Mouse (Mus musculus) limb, embryonic 11.5 days (tissue): Measurements from ENCODE around the gene Myrf. TPM values are rescaled to one million over a fixed set of nuclear protein-coding genes. Genes with fewer than 3 reads are reported as not detected.

ENCODE experiments used
- ATAC-seq: fragments of 200-750 bp; cut with Nextera tagmentation; 2 replicates; pipeline ENCODE4 v1.8.0; 2017; ENCODE audit warnings: low read depth; ENCODE audit not compliant: insufficient number of reproducible peaks, low FRiP score, low TSS enrichment
- DNase-seq: peaks from one replicate; pipeline ENCODE4 v3.0.0-alpha.2; 2015; ENCODE audit warnings: low spot score
- H3K27ac ChIP-seq: fragments of 300-500 bp; sonication (generic); replicated peaks from 2 replicates; pipeline ENCODE4 v1.5.1; 2014; ENCODE audit warnings: low read depth, mild to moderate bottlenecking, low read length
- H3K27me3 ChIP-seq: fragments of 300-500 bp; sonication (generic); 2 replicates; pipeline ENCODE4 v1.6.1; 2014; ENCODE audit warnings: mild to moderate bottlenecking, low read length, mixed read lengths; ENCODE audit not compliant: control insufficient read depth, insufficient read depth
- H3K36me3 ChIP-seq: fragments of 300-500 bp; sonication (generic); 2 replicates; pipeline ENCODE4 v1.6.1; 2014; ENCODE audit warnings: mild to moderate bottlenecking, low read length, moderate library complexity, mixed read lengths; ENCODE audit not compliant: control insufficient read depth, insufficient read depth
- H3K4me1 ChIP-seq: fragments of 300-500 bp; sonication (generic); 2 replicates; pipeline ENCODE4 v1.6.1; 2014; ENCODE audit warnings: low read length, mixed read lengths; ENCODE audit not compliant: control insufficient read depth, insufficient read depth
- H3K4me2 ChIP-seq: fragments of 300-500 bp; sonication (generic); 2 replicates; pipeline ENCODE4 v1.6.1; 2014; ENCODE audit warnings: low read depth, mild to moderate bottlenecking, moderate library complexity; ENCODE audit not compliant: severe bottlenecking
- H3K4me3 ChIP-seq: fragments of 300-500 bp; sonication (generic); 2 replicates; pipeline ENCODE4 v1.5.1; 2014; ENCODE audit warnings: low read depth, low read length
- H3K9ac ChIP-seq: fragments of 300-500 bp; sonication (generic); 2 replicates; pipeline ENCODE4 v1.6.1; 2014; ENCODE audit warnings: mild to moderate bottlenecking, low read length
- H3K9me3 ChIP-seq: fragments of 300-500 bp; sonication (generic); 2 replicates; pipeline ENCODE4 v1.6.1; 2016; ENCODE audit warnings: low read length; ENCODE audit not compliant: control insufficient read depth
- WGBS: fragments of 180-500 bp; shearing (Covaris S2); extraction: QIAGEN DNeasy Blood & Tissue Kit; methylation state at CpG from one replicate; pipeline ENCODE4 v1.1.7; 2014; 5-methylcytosine and 5-hydroxymethylcytosine counted together
- polyA plus RNA-seq: library from polyadenylated mRNA; unstranded; fragments of >200 nt; fragmentation: Nextera tagmentation; extraction: Ambion mirVana; gene quantifications from 2 replicates; pipeline ENCODE4 v1.2.1, GENCODE M21; 2014

The Myrf gene
- polyA plus RNA-seq, 1 experiment from 2014 or later: 4.6 TPM

GRCm38 (mm10) chr19:10225767-10226166 lies 14.8 kb downstream of the Myrf start:
- Histone ChIP-seq H3K27me3 (no peaks in the 10 kb centered on the region), H3K4me2 (no peak overlapping the region), H3K9ac (no peak overlapping the region), H3K4me3 (no peak overlapping the region), H3K27ac (no peak overlapping the region), H3K36me3 (no peaks in the 10 kb centered on the region), H3K4me1 (peaks cover 10% of the 10 kb centered on the region; the same call in 1 of the 2 replicates), H3K9me3 (no peaks in the 10 kb centered on the region)
- ATAC-seq: no peak
- no peak for DNase-seq
- WGBS: 81% methylated on average over 4 of the region's 4 CpGs

- ATAC-seq: no peak
- peak overlapping the region; percentile 30; the same call in 1 of the 2 replicates for H3K9ac ChIP-seq
- H3K4me2 ChIP-seq: 0 out of 2 replicates have a peak overlapping the region, but pooled peaks have one; percentile 15
- H3K36me3 ChIP-seq: no peaks in the 10 kb centered on the region
- DNase-seq: no peak
- no peaks in the 10 kb centered on the region for H3K9me3 ChIP-seq
- H3K4me1 ChIP-seq: peaks cover 10% of the 10 kb centered on the region; the same call in 1 of the 2 replicates
- no peak overlapping the region for H3K4me3 ChIP-seq
- no peaks in the 10 kb centered on the region for H3K27me3 ChIP-seq
- no peak overlapping the region for H3K27ac ChIP-seq
- 41% methylated on average over 26 of the region's 26 CpGs for WGBS
Observed at GRCm38 (mm10) chr19:10224637-10225453, 15.7 kb downstream of the Myrf start.

- H3K9me3 ChIP-seq: no peaks in the 10 kb centered on the region
- 74% methylated on average over 4 of the region's 4 CpGs for WGBS
- no peaks in the 10 kb centered on the region for H3K27me3 ChIP-seq
- H3K4me2 ChIP-seq: no peak overlapping the region
- H3K4me3 ChIP-seq: no peak overlapping the region
- DNase-seq (no peak), ATAC-seq (no peak)
- H3K36me3 ChIP-seq: no peaks in the 10 kb centered on the region
- no peak overlapping the region for H3K9ac ChIP-seq
- peaks cover 10% of the 10 kb centered on the region; the same call in 1 of the 2 replicates for H3K4me1 ChIP-seq
- no peak overlapping the region for H3K27ac ChIP-seq
Observed at GRCm38 (mm10) chr19:10223561-10223960, 17.0 kb downstream of the Myrf start.

- Histone ChIP-seq H3K9me3 (no peaks in the 10 kb centered on the region), H3K27me3 (no peaks in the 10 kb centered on the region), H3K9ac (no peak overlapping the region), H3K4me2 (no peak overlapping the region), H3K36me3 (no peaks in the 10 kb centered on the region), H3K4me1 (peaks cover 10% of the 10 kb centered on the region; the same call in 1 of the 2 replicates), H3K4me3 (no peak overlapping the region), H3K27ac (no peak overlapping the region)
- whole genome bisulfite sequencing: 18% methylated on average over 8 of the region's 8 CpGs
- ATAC-seq (no peak), DNase-seq (no peak)
Observed at GRCm38 (mm10) chr19:10222656-10223055, 17.9 kb downstream of the Myrf start.

- H3K27ac ChIP-seq: no peak overlapping the region
- 19% methylated on average over 4 of the region's 4 CpGs for WGBS
- no peak overlapping the region for H3K9ac ChIP-seq
- H3K9me3 ChIP-seq: no peaks in the 10 kb centered on the region
- no peak overlapping the region for H3K4me3 ChIP-seq
- ATAC-seq (no peak), DNase-seq (peak; percentile 38)
- no peak overlapping the region for H3K4me2 ChIP-seq
- peaks cover 10% of the 10 kb centered on the region; the same call in 1 of the 2 replicates for H3K4me1 ChIP-seq
- no peaks in the 10 kb centered on the region for H3K36me3 ChIP-seq
- H3K27me3 ChIP-seq: no peaks in the 10 kb centered on the region
Observed at GRCm38 (mm10) chr19:10221585-10221984, 19.0 kb downstream of the Myrf start.

GRCm38 (mm10) chr19:10219593-10219992 lies 21.0 kb downstream of the Myrf start:
- 71% methylated on average over 6 of the region's 6 CpGs for WGBS
- H3K27ac ChIP-seq: no peak overlapping the region
- no peaks in the 10 kb centered on the region for H3K9me3 ChIP-seq
- ATAC-seq (no peak), DNase-seq (no peak)
- no peaks in the 10 kb centered on the region for H3K27me3 ChIP-seq
- H3K36me3 ChIP-seq: no peaks in the 10 kb centered on the region
- H3K4me2 ChIP-seq: no peak overlapping the region
- no peak overlapping the region for H3K9ac ChIP-seq
- peaks cover 6% of the 10 kb centered on the region; the same call in 1 of the 2 replicates for H3K4me1 ChIP-seq
- H3K4me3 ChIP-seq: no peak overlapping the region

GRCm38 (mm10) chr19:10219108-10219507 lies 21.4 kb downstream of the Myrf start:
- ATAC-seq: no peak
- no peaks in the 10 kb centered on the region for H3K36me3 ChIP-seq
- H3K4me3 ChIP-seq: no peak overlapping the region
- H3K9me3 ChIP-seq: no peaks in the 10 kb centered on the region
- H3K4me2 ChIP-seq: no peak overlapping the region
- H3K27me3 ChIP-seq: no peaks in the 10 kb centered on the region
- peak; percentile 70 for DNase-seq
- 43% methylated on average over 3 of the region's 3 CpGs for WGBS
- peaks cover 6% of the 10 kb centered on the region; the same call in 1 of the 2 replicates for H3K4me1 ChIP-seq
- H3K9ac ChIP-seq: no peak overlapping the region
- no peak overlapping the region for H3K27ac ChIP-seq

GRCm38 (mm10) chr19:10216101-10216500 lies 24.4 kb downstream of the Myrf start:
- Histone ChIP-seq H3K27me3 (no peaks in the 10 kb centered on the region), H3K9ac (no peak overlapping the region), H3K4me1 (no peaks in the 10 kb centered on the region), H3K4me3 (no peak overlapping the region), H3K27ac (no peak overlapping the region), H3K9me3 (no peaks in the 10 kb centered on the region), H3K4me2 (no peak overlapping the region), H3K36me3 (no peaks in the 10 kb centered on the region)
- no peak for ATAC-seq
- DNase-seq: no peak
- 71% methylated on average over 8 of the region's 8 CpGs for WGBS
